Mouse (Mus musculus) embryo, embryonic 9.5 days (tissue): ENCODE measurements around the gene Slc12a4.
"Not testable (repeated sequence)": the region's sequence is repeated elsewhere in the genome, so short reads cannot be mapped to it uniquely, and the experiment has no call there.

Experiments
- DNase-seq: peaks from one replicate; pipeline ENCODE4 v3.0.0-alpha.2; 2017; ENCODE audit errors: extremely low spot score

The Slc12a4 gene

DNA sequence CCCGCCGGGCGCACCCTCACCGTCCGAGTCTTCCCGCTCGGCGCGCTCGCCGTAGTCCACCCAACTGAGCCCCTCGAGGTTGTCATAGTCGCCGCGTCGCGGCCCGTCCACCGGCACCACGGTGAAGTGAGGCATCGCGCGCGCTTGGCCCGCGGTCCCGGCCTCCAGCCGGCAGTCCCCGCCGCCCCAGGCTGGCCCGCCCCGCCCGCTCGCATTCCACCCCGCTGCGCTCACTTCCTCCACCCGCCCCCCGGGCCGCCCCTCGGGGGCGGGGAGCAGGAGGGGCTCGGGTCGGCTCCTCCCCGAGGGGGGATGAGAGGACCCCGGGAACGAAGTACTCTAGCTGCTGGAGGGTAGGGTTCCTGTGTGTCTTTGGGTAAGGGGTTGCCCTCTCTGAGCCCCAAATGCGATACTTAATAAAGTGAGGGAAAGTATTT is at the start of gene Slc12a4:
Gene Slc12a4, minus strand, starts transcription at position 193 of the 437 bp plus-strand sequence.
- DNase-seq, result peak; percentile 91

DNA sequence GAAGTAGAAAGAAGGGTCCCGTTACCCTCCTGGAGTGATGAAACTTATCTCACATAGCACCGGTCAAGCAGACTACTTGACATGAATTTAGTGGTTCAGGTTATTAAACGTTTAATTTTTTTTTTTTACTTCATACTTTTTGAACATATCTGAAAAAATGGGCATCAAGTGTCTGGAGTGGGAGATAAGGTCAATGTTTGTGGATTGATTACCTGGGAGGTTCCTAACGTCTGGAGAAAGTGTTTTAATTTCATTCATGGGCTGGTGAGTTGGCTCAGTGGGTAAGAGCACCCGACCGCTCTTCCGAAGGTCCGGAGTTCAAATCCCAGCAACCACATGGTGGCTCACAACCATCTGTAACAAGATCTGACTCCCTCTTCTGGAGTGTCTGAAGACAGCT is 46.3 kb upstream of the Slc12a4 start:
- not testable (repeated sequence) for DNase-seq

DNA sequence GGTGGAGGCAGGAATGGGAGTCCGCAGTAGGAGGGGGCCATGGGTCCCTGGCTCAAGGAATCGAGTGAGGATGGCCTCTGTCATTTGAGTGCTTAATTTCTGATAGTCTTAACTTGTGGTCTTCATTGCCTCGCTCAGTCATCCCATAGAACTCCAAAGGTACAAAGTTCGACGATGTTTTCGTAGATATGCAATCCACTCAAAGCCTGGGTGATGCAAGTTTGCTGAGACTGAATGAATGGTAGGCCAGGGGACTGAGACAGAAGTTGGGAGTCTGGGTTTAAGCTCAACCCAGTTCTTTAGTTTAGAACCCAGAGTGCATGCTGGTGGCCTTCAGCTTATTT is 45.7 kb upstream of the Slc12a4 start, which contains the start of gene Ddx28:
Gene Ddx28, minus strand, starts transcription at position 240 of the 344 bp plus-strand sequence.
- no peak for DNase-seq

DNA sequence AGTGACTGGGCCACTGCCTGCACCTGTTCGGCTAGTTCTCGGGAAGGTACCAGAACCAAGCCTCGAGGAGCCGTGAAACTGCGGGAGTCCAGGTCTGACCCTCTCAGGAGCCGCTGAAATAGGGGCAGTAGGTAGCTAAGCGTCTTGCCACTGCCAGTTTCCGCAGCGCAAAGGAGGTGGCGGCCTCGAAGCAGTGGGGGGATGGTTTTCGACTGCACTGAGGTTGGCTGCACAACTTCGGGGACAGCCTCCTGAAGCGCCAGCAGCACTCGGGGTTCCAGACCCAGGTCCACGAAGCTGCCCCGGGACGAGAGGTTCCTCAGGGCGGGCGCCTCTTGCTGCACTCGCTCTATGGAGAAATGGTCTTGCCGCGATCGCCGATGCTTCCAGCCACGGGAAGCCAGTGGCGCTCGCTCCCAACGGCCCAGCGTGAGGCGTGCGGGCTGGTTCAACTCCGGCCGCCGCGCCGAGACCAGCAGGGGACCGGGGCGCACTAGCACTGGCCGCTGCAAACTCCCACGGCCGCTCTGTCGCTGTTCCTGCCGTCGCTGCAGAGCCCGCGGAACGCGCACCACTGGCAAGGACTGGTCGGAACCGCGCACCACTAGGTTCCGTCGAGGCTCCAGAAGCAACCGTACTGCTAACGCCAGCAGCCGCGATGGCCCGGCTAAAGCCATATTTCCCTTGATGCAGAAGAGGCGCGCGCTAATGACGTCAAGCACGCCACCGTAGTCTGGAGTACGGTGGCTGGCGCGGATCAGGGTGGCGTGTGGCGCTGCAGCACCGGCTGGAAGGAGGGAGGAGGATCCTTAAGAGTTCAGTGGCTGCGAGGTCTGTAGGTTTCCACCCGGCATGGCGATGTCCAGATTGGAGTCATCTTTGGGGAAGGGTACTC is 45.1 kb upstream of the Slc12a4 start:
- DNase-seq, result peak; percentile 92

DNA sequence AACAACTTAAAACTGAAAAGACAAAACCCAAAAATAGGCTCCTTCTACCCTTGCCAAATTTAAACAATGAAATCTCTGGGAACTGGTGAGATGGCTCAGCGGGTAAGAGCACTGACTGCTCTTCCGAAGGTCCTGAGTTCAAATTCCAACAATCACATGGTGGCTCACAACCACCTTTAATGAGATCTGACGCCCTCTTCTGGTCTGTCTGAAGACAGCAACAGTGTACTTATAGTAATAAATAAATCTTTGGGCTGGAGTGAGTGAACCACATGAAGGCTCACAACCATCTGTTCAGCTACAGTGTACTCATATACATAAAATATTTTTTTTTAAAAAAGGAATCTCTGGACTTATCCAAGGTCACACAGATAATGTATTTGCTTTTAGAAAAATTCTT is 42.0 kb upstream of the Slc12a4 start:
- not testable (repeated sequence) for DNase-seq

DNA sequence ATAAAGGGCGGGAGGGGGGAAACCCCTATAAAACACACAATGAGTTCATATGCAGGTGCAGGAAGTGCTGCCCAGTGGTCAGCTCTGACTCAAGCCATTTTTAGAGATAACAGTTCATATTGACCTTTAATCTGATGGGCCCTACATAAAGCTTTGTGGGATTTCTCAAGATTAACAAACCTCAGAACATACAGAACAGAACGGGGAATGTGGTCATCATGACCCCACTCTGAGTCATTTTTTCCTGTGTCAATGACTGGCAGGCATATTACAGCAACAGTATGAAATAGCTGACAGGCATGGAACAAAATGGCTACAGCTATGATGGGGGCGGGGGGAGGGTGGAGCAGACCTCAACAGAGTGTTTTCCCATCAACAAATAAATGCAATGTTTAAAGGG is 41.2 kb upstream of the Slc12a4 start:
- DNase-seq, result no peak

DNA sequence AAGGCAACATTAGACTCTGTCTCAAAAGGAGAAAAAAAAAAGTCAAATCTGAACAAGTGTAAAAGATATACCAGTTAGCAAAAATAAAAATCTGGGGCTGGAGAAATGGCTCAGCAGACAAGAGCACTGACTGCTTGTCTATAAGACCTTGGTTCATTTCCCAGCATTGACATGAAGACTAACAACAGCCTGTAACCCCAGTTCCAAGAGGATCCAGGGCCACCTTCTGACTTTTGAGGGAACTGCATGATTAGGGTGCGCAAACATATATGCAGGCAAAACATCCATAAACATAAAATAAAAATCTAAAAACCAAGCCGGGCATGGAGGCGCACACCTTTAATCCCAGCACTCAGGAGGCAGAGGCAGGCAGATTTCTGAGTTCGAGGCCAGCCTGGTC is 40.5 kb upstream of the Slc12a4 start:
- no peak for DNase-seq

DNA sequence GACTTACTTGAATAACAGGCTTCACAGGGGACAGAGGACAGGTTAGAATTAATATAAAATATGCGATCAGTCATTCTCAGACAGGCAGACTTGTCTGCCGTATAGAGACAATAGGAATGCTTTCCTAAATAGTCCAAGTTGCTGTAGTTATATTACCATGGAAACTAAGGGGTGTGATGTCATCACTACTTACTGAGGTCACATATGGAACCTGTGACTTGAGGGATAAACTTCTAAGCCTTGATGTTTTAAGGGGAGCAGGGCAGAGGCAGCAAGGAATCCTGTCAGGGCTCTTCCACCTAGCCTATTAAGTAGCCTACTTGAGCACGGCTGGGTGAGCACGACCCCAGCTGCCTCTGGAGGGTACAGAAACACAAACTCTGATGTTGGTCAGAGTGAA is 40.0 kb upstream of the Slc12a4 start, which contains the start of gene Dpep2nb:
Gene Dpep2nb, minus strand, starts transcription at position 101 of the 400 bp plus-strand sequence.
- no peak for DNase-seq

DNA sequence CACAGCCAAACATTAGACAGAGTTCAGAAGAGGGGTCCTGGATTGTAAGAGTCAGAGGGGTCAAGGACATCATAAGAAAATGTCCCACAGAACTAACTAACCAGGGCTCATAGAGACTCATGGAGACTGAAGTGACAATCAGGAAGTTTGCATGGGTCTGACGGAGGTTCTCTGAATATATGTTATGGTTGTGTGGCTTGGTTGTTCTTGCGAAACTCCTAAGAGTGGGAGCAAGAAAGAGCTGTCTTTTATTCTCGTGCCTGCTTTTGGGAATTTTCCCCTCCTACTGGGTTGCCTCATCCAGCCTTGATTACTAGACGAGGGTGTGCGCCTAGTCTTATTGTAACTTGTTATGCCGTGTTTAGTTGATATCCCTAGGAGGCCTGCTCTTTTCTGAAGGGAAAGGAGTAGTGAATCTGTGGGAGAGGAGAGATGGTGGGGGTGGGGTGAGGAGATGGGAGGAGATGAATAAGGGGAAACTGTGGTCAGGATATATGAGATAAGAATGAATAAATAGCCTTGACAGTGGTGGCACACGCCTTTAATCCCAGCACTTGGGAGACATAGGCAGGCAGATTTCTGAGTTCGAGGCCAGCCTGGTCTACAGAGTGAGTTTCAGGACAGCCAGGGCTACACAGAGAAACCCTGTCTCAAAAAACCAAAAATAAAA is 38.8 kb upstream of the Slc12a4 start:
- DNase-seq, result no peak

DNA sequence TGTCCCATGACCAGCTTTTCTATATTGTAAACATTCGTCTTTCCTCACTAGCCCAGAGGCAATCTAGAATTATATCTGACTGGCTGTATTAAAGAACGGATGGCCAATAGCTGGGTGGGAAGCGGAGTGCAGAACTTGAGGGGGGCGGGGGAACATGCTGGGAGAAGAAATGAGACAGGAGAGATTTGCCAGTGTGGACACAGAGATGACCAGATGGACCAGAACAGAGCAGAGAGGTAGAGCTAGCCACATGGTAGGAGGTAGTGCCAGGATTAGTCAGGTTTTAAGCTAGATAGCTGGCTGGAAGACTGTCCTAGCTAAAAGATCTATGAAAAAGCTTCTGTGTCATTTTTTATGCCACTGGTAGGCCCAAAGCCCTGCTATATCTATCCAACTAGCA is 36.0 kb upstream of the Slc12a4 start:
- no peak for DNase-seq

DNA sequence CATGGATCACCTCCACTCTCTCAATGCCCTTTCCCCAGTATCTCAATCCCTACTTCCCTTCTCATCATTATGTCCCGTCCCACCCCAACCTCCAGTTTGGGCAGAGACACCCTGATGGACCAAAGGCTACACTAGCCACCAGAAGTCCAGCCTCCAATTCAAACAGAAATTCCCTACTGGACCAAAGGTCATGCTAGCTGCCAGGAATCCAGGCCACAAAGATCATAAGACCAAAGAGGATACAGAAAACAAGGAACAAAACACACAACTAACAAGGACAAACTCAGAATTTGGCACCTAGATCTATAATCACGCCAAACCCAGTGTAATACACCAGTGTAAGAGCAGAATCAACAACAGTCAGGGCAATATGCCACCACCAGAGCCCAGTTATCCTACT is 33.1 kb upstream of the Slc12a4 start:
- DNase-seq, result no peak

DNA sequence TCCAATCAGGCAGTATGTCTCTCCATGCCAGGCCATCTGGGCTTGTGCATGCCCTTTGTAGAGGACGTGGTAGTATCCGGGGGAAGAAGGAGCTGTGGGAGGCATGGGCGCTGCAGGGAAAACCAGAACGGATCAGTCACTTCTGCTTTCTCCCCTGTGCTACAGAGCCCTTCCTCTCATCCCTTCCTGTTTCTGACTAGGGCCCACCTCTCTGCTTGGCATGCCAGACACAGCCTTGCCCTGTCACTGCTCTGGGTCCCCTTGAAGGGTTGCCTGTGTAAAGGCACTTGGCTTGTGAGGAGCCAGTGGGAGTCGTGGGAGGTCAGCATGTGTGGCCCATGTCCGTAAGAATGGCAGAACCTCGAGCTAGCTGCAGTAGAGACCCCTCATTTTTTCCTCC is 30.5 kb upstream of the Slc12a4 start:
- DNase-seq, result no peak

DNA sequence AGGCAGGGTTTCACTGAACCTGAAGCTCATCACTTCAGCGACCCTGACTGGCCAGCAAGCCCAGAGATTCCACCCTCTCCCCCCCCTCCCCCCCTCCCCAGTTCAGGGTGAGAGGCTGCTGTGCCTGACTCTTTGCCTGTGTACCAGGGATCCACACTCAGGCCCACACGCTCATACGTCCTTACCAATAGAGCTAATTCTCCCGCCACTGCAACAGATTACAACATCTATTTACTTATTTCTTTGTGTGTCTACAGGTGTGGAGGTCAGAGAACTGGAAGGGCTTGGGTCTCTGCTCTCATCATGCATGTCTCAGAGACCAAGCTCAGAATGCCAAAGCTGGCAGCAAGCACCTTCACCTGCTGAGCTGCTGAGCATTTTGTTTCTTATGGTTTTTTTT is 27.3 kb upstream of the Slc12a4 start:
- DNase-seq, result no peak

DNA sequence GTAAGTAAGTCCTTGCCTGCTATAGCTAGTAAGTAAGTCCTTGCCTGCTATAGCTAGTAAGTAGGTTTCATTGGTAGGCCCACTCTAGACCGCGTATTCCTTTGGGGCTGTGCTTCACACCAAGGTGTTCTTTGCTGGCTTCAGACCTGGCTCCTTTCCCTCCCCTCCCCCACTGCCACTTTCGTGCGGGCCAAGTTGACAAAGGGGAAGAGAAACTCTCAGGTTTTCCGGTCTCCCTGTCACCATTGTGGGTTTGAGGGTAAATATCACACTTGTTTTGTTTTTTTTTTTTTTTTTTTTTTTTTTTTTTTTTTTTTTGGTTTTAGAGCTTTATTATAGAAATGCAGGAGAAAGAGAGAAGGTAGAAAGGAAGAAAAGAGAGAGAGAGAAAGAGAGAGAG is 26.6 kb upstream of the Slc12a4 start:
- DNase-seq, result no peak

DNA sequence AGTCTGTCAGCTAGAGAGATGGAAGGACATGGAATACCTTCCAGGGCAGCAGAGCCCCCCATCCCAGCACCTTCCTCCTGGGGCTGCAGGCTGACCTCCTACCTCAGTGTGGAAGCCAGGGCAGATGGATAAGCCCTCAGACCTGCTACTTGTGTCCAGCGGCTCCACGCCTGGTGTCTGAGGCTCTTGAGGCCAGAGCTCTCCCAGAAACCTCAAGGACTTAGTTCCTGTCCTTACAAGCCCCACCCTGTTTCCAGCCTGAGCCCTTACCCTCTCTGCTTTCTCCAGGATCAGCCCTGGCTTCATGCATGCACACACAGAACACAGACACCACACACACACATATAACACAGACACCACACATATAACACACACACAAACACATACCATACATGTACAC is 25.6 kb upstream of the Slc12a4 start:
- DNase-seq, result no peak

DNA sequence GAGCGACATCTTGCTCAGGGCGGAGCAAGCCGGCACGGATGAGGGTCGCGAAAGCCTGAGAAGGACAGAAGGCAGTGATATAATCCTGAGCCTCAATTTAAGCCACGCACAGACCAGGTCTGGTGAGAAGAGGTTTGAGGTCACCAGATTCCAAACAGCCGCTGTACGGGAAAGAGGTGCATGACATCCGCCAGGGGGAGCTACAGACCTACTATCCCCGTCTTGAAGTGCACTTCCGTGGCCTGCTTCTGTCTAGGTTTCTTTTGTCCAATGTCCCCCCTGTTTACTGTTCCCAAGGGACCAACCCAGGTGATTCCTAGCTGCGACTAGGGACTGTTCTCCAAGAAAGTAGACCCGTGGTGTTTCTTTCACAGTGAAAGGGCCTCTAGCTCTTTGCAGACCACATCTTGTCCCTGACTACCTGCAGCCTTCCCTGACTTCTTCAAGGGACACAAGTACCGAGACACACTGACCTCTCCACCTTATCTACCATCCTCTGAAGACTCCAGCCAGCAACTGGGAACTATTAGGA is 25.0 kb upstream of the Slc12a4 start, which contains the start of gene Dus2:
Gene Dus2, plus strand, starts transcription at position 482 of the 532 bp plus-strand sequence.
- DNase-seq, result peak; percentile 80

DNA sequence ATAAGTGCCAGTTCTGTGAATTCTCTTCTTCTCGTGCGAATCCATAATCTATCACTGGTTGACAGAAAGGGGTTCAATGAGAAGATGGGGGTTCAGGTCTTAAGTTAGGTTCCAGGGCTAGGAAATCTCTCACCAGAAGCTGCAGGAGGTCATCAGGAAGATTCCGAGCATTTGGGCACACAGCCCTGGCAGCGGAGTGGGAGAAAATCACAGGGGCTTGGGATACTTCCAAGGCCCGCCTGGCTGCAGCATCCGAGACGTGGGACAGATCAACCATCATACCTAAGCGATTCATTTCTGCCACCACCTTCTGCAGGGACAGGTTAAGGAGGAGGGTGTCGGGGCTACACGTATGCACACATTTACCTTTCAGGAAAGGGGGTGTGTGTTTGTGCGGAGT is 22.6 kb upstream of the Slc12a4 start:
- no peak for DNase-seq

DNA sequence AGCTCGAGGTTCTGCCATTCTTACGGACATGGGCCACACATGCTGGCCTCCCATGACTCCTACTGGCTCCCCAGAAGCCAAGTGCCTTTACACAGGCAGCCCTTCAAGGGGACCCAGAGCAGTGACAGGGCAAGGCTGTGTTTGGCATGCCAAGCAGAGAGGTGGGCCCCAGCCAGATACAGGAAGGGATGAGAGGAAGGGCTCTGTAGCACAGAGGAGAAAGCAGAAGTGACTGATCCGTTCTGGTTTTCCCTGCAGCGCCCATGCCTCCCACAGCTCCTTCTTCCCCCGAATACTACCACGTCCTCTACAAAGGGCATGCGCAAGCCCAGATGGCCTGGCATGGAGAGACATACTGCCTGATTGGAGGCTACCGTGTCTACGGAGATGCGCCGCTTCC is 17.5 kb upstream of the Slc12a4 start:
- DNase-seq, result not testable (repeated sequence)

DNA sequence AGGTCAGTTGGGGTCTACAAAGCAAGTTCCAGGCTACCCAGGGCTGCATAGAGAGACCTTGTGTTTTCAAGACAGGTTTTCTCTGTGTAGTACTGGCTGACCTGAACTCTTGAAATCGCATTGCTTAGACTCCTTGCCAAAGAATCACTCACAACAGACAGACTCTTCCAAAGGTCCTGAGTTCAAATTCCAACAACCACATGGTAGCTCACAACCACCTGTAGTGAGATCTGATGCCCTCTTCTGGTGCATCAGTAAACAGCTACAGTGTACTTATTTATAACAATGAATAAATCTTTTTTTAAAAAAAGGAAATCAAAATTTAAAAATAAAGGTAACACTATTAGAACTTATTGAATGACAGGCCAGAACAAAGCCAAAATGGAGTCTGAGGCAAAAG is 15.2 kb upstream of the Slc12a4 start:
- no peak for DNase-seq

DNA sequence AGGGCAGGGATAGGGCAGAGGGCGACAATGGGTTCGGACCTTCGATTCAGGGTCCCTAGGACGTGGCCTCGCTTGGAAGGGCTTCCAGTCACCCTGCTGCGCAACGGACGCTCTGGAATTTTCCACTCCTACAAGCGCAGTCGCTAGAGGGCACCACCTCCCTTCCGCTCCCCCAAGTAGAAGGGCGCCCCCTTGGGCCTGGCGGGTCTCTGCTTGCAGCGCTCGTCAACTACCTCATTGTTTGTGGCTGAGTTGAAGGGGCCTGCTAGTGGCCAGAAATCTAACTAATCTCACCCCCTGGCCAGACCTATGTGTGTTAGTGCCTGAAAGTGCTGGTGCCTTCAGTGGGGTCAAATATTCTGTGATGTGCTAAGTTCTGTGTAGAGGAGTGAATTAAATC is 13.4 kb upstream of the Slc12a4 start, which contains the start of gene Dpep3:
Gene Dpep3, minus strand, starts transcription at position 105 of the 400 bp plus-strand sequence.
- DNase-seq, result no peak

DNA sequence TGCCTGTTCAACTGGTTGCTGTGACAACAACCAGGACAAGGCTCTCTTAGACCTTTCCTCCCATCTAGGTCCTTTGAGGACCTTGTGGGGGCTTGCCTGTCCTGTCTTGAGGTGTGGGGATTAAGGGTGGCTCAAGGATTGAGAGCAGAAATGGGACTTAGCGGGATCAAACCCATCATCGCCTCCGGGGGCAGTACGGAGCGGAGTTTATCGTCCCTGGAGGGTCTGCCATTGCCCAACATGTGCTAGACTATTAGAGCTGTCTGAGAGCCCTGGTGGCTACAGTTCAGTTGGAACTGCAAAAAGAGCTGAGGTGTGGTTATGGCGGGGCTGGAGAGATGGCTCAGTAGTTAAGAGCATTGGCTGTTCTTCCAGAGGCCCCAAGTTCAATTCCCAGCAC is 9.5 kb upstream of the Slc12a4 start:
- no peak for DNase-seq

DNA sequence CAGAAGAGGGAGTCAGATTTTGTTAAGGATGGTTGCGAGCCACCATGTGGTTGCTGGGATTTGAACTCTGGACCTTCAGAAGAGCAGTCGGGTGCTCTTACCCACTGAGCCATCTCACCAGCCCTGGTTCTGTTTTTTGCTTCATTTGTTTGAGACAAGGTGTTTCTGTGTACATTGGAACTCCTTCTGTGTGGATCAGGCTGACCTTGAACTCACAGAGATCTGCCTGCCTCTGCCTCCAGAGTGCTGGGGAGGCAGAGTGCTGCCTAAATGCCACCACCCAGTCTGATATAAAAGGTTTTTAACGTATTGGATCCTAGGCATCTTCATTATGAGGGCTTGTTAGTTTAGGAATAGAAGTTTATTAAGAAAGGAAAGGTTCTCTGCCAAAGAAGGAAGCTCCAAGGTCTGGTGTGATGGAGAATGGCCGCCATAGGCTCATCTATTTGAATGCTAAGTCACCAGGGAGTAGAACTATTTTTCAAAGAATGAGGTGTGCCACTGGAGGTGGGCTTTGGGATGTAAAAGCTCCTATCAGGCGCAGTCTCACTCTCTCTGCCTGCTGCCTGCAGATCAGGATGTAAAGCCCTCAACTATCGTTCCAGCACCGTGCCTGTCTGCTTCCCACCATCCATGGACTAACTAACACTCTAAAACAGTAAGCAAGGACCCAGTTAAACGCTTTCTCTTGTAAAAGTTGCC is 5.3 kb upstream of the Slc12a4 start:
- no peak for DNase-seq
